Mouse (Mus musculus) forebrain, embryonic 15.5 days (tissue): ENCODE data around the gene Tmem52. TPM values are rescaled to one million over a fixed set of nuclear protein-coding genes. Genes with fewer than 3 reads are reported as not detected.

Experiments
- ATAC-seq: fragments of 200-750 bp; cut with Nextera tagmentation; replicated peaks from 2 replicates; pipeline ENCODE4 v1.8.0; 2017; ENCODE audit warnings: mild to moderate bottlenecking, moderate TSS enrichment, moderate library complexity
- H3K27ac ChIP-seq: fragments of 300-500 bp; sonication (generic); replicated peaks from 2 replicates; pipeline ENCODE4 v1.5.1; 2015; ENCODE audit warnings: mild to moderate bottlenecking, inconsistent platforms
- H3K27me3 ChIP-seq: fragments of 300-500 bp; sonication (generic); 2 replicates; pipeline ENCODE4 v1.6.1; 2015; ENCODE audit warnings: inconsistent platforms
- H3K36me3 ChIP-seq: fragments of 300-500 bp; sonication (generic); 2 replicates; pipeline ENCODE4 v1.6.1; 2015; ENCODE audit warnings: mild to moderate bottlenecking, inconsistent platforms
- H3K4me1 ChIP-seq: fragments of 300-500 bp; sonication (generic); 2 replicates; pipeline ENCODE4 v1.6.1; 2015; ENCODE audit warnings: inconsistent platforms
- H3K4me2 ChIP-seq: fragments of 300-500 bp; sonication (generic); replicated peaks from 2 replicates; pipeline ENCODE4 v1.6.1; 2015; ENCODE audit warnings: mild to moderate bottlenecking, inconsistent platforms
- H3K4me3 ChIP-seq: fragments of 300-500 bp; sonication (generic); 2 replicates; pipeline ENCODE4 v1.5.1; 2015; ENCODE audit warnings: mild to moderate bottlenecking, inconsistent platforms
- H3K9ac ChIP-seq: fragments of 300-500 bp; sonication (generic); replicated peaks from 2 replicates; pipeline ENCODE4 v1.6.1; 2015; ENCODE audit warnings: mild to moderate bottlenecking, inconsistent platforms
- H3K9me3 ChIP-seq: fragments of 300-500 bp; sonication (generic); 2 replicates; pipeline ENCODE4 v1.6.1; 2016; ENCODE audit warnings: inconsistent platforms
- WGBS: fragments of 180-500 bp; shearing (Covaris S2); methylation state at CpG from one replicate; pipeline ENCODE4 v1.1.7; 2015; ENCODE audit warnings: mixed read lengths; 5-methylcytosine and 5-hydroxymethylcytosine counted together
- polyA plus RNA-seq: library from polyadenylated mRNA; unstranded; fragments of >200 nt; fragmentation: Nextera tagmentation; extraction: Ambion mirVana; gene quantifications from 2 replicates; pipeline ENCODE4 v1.2.1, GENCODE M21; 2015

Gene Tmem52
- polyA plus RNA-seq, 1 experiment from 2014 or later = 0.19 TPM

DNA sequence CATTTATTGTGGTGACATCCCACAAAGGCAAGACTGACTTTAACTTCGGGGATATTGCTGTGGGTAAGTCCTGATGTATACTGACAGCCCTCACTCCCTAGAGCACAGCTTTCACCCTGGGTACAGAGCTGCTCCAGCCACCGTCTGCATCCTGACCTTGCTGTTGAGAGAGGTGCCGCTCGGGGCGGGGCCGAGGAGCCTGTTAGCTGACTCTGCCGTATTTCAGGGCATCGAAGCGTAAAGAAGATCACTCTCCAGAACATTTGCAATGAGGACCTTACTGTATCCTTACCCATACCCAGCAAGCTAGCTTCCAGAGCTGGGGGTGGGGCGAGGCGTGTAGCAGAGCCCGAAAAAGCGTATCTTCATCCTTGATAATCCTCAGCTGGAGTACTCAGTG lies 5.9 kb upstream of the Tmem52 start:
- ATAC-seq = no peak

DNA sequence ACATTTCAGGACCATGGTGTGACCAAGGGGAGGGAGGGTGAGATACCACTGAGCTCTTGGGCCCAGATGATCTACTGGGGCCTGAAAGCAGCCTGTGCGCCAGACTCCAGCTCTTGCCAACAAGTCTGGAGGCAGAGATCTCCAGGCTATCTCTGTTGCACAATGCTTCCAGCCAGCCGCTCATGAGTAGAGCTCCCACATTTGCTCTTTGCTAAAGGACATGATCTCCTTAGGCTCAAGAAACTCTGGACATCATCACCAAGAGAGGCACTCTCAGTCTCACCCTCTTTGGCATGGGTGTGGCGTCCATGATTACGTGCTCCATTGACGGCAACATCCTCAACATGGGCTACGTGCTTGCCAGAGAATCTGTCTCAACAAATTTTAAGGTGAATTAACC lies 5.3 kb upstream of the Tmem52 start:
- H3K4me1 ChIP-seq = no peaks in the 10 kb centered on the region
- no peaks in the 10 kb centered on the region for H3K9me3 ChIP-seq
- no peak overlapping the region for H3K4me2 ChIP-seq
- H3K27me3 ChIP-seq = no peaks in the 10 kb centered on the region
- no peak for ATAC-seq
- 80% methylated on average over 6 of the region's 6 CpGs for WGBS
- H3K9ac ChIP-seq = no peak overlapping the region
- H3K27ac ChIP-seq = no peak overlapping the region
- no peak overlapping the region for H3K4me3 ChIP-seq
- no peaks in the 10 kb centered on the region for H3K36me3 ChIP-seq

More for the DNA sequence above, 5.9 kb upstream of the Tmem52 start:
- 86% methylated on average over 13 of the region's 13 CpGs for WGBS
- no peak overlapping the region for H3K27ac ChIP-seq
- H3K4me1 ChIP-seq = no peaks in the 10 kb centered on the region
- H3K9me3 ChIP-seq = no peaks in the 10 kb centered on the region
- H3K4me3 ChIP-seq = no peak overlapping the region
- H3K27me3 ChIP-seq = no peaks in the 10 kb centered on the region
- H3K9ac ChIP-seq = no peak overlapping the region
- no peaks in the 10 kb centered on the region for H3K36me3 ChIP-seq
- no peak overlapping the region for H3K4me2 ChIP-seq

DNA sequence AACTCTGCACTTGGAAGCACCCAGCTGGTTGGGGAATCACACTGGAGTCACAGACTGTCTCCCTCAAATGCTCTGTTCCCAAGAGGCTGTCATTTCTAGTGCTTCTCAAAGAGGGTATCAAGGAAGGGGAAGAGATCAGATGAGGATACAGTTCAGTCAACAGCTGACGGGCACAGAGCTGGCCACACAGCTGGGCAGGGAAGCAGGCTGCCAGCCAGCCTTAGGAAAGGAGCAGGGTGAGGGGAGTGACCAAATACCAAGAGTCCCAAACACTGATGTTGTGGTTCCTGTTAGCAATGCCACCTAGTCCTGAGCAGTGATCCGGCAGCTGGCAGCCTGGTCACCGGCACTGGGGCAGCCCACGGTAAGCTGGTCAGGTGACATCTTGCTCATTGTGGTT lies 4.9 kb upstream of the Tmem52 start:
- Histone ChIP-seq H3K9me3 (no peaks in the 10 kb centered on the region), H3K27me3 (no peaks in the 10 kb centered on the region), H3K4me1 (0 out of 2 replicates have a peak, but pooled peaks cover 1% of the 10 kb centered on the region), H3K9ac (no peak overlapping the region), H3K36me3 (no peaks in the 10 kb centered on the region), H3K4me2 (no peak overlapping the region), H3K27ac (no peak overlapping the region), H3K4me3 (no peak overlapping the region)
- no peak for ATAC-seq
- WGBS = 85% methylated on average over 4 of the region's 4 CpGs

DNA sequence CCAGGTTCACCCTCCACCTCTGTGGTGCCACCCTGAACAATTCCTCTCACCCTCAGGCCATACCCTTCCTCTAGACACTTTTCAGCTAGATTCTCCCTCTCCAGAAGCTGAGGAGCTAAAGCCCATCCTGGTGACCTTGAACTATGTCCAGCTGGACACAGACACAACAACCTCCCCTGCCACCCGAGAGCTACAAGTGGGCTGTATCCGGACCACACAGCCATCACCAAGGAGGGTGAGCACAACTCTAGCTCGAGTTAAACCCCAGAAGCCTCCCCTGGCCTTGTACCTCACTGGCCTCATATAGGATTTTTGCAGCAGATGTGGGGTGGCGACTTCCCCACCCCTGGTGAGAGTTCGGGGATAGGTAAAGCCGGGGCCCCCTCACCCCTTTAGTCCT lies 3.3 kb upstream of the Tmem52 start:
- Histone ChIP-seq H3K4me1 (0 out of 2 replicates have a peak, but pooled peaks cover 3% of the 10 kb centered on the region), H3K9me3 (no peaks in the 10 kb centered on the region), H3K36me3 (no peaks in the 10 kb centered on the region), H3K27ac (no peak overlapping the region), H3K4me3 (no peak overlapping the region), H3K4me2 (no peak overlapping the region), H3K9ac (no peak overlapping the region), H3K27me3 (no peaks in the 10 kb centered on the region)
- 78% methylated on average over 6 of the region's 6 CpGs for WGBS
- no peak for ATAC-seq

DNA sequence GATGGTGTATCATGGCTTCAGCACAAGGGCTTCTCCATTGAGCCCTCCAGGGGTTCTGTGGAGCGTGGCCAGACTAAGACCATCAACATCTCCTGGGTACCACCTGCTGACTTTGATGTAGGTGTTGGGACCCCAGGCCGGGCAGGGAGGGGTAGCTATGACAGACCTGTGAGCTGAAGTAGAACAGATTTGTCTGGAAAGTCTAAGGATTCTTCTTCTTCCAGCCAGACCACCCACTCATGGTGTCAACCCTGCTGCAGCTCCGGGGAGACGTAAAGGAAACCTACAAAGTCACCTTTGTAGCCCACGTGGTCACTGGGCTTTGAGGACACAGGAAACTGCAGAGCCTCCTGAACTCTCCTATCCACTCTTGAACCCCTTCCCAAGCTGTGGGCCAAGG lies 2.8 kb upstream of the Tmem52 start:
- no peak for ATAC-seq
- 90% methylated on average over 5 of the region's 5 CpGs for WGBS
- H3K4me3 ChIP-seq = no peak overlapping the region
- no peak overlapping the region for H3K27ac ChIP-seq
- H3K36me3 ChIP-seq = no peaks in the 10 kb centered on the region
- 0 out of 2 replicates have a peak, but pooled peaks cover 3% of the 10 kb centered on the region for H3K4me1 ChIP-seq
- H3K4me2 ChIP-seq = no peak overlapping the region
- no peak overlapping the region for H3K9ac ChIP-seq
- H3K27me3 ChIP-seq = no peaks in the 10 kb centered on the region
- H3K9me3 ChIP-seq = no peaks in the 10 kb centered on the region

DNA sequence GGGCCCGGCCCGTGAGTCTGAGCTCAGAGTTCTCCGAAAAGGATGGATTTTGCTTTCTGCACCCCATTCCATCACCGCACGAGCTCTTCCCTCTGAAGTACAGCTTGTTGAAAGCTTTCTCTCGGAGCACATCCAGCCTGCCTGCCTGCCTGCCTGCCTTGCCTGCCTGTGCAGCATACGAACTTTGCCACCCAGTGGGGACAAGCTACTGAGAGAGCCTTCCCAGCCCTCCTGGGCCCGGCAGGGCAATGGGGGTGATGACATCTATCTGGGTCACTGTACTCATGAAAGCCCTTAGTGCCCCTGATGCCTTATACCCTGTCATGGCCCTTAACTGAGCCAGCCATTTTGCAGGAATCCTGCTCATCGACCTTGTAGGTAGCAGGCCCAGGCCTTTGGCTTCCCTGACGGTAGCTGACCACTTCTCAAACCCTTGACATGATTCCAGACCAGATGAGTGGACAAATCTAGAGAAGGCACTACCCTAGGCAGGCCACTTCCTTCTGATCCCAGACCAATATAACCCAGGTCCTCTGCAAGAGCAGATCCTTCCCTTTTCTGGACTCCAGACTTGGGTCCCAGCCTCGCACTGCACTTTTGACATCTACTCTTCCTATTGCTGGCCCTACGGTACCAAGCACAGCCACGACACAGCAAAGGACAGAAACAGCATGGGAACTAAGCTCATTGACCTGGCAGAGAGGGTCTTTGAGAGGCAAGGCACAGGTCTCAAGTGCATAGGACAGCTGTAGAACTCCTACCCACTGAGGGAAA lies 1.5 kb upstream of the Tmem52 start:
- no peak overlapping the region for H3K27ac ChIP-seq
- no peak overlapping the region for H3K9ac ChIP-seq
- WGBS = 82% methylated on average over 13 of the region's 13 CpGs
- ATAC-seq = no peak
- no peaks in the 10 kb centered on the region for H3K36me3 ChIP-seq
- no peaks in the 10 kb centered on the region for H3K27me3 ChIP-seq
- H3K4me2 ChIP-seq = no peak overlapping the region
- no peak overlapping the region for H3K4me3 ChIP-seq
- no peaks in the 10 kb centered on the region for H3K9me3 ChIP-seq
- 0 out of 2 replicates have a peak, but pooled peaks cover 3% of the 10 kb centered on the region for H3K4me1 ChIP-seq

DNA sequence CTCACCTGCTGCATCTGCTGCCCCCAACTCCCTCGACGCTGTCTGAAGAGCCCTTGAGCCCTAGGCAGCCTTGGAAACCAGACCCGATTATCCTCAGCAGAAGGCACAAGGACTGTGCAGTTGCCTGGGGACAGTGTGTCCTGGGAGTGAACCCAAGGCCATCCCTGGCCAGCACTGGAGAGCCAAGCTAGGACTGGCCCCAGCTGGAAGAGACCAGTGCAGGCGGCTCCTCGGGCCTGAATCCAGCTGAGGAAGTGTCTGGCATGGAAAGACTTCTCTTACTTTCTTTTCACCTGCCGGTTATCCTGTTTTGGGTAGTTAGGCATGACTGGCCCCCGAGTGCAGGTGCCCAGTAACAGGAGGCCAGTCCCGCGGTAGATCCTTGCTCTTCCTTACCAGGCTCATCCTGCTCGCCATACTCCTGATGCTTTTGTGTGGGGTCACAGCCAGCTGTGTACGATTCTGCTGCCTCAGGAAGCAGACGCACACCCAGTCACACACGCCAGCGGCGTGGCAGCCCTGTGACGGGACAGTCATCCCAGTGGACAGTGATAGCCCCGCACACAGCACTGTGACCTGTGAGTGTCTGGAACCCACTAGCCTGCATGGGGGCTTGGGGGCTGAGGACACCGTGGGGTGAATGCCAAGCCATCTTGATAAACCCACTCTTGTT lies 812 bp downstream of the Tmem52 start:
- no peak overlapping the region for H3K4me2 ChIP-seq
- H3K9ac ChIP-seq = no peak overlapping the region
- H3K9me3 ChIP-seq = no peaks in the 10 kb centered on the region
- no peak overlapping the region for H3K27ac ChIP-seq
- peaks cover 13% of the 10 kb centered on the region for H3K4me1 ChIP-seq
- no peaks in the 10 kb centered on the region for H3K36me3 ChIP-seq
- no peak overlapping the region for H3K4me3 ChIP-seq
- WGBS = 81% methylated on average over 18 of the region's 18 CpGs
- no peak for ATAC-seq
- H3K27me3 ChIP-seq = no peaks in the 10 kb centered on the region

DNA sequence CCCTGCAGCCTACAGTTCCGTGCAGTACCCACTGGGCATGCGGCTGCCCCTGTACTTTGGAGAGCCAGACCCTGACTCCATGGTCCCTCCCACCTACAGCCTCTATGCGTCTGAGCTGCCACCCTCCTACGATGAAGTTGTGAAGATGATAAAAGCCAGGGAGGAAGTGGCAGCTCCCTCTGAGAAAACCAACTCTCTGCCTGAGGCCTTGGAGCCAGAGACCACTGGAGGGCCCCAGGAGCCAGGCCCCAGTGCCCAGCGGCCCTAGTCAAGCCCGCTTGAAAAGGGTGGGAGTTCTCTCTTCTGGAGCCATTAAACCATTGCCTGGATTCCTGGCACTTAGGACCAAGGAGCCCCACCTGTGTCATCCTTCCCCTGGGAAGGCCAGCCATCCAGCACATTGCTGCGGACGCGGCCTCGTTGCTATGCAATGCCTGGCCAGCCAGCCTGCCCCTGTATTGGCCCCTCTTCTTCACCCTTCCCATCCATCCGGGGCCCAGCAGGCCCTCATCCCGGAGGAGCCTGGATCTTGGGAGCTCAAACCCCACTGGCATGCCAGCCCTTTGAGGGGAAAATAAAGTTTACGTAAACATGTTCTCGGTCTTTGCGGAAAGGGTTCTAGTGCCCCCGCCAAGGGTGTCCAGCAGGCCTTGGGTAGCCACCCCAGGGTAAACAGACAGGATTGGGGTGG lies 1.5 kb downstream of the Tmem52 start:
- H3K27ac ChIP-seq = no peak overlapping the region
- no peak overlapping the region for H3K4me3 ChIP-seq
- H3K36me3 ChIP-seq = no peaks in the 10 kb centered on the region
- no peak overlapping the region for H3K4me2 ChIP-seq
- H3K4me1 ChIP-seq = peaks cover 13% of the 10 kb centered on the region
- no peaks in the 10 kb centered on the region for H3K27me3 ChIP-seq
- no peak overlapping the region for H3K9ac ChIP-seq
- no peak for ATAC-seq
- H3K9me3 ChIP-seq = no peaks in the 10 kb centered on the region
- WGBS = 88% methylated on average over 16 of the region's 16 CpGs

DNA sequence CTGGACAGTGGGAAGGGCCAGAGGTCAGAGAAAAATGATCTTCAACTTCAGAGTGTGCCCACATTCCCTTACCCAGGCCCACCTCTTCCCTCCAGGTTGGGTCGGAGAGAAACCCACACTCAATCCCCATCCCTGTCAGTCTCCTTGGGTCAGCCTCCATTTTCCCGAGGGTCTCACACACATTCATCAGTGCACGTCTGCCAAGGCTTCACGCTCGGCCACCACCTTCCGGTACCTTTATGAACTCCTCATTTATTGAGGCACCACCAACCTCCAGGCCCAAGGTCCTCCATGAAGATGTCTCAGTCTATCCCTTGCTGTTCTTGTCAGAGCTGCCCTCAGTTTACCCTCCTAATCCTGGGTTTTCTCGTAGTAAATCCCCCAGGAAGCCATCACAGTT lies 2.1 kb downstream of the Tmem52 start:
- H3K4me3 ChIP-seq = no peak overlapping the region
- H3K36me3 ChIP-seq = no peaks in the 10 kb centered on the region
- no peak overlapping the region for H3K4me2 ChIP-seq
- H3K9me3 ChIP-seq = no peaks in the 10 kb centered on the region
- H3K27ac ChIP-seq = no peak overlapping the region
- H3K4me1 ChIP-seq = peaks cover 13% of the 10 kb centered on the region
- H3K9ac ChIP-seq = no peak overlapping the region
- WGBS = 85% methylated on average over 7 of the region's 7 CpGs
- no peaks in the 10 kb centered on the region for H3K27me3 ChIP-seq
- ATAC-seq = no peak

DNA sequence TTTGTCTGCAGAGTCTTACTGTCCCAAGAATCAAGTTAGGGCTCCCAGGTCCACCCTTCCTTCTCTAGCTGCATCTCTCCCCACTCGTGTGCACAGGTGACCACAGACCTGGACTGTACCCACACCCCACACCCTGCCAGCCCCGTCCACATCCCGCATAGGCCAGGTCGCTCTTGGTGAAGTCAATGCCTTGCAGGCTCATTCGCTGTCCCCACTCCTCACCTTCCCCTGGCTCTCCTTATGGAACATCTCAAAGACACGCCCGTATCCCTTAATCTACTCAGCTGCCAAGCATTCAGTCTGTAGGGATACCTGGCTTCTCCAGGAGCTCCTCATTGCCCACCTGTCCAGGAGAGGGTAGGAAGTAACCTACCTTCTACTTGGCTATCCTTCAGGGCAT lies 2.5 kb downstream of the Tmem52 start:
- Histone ChIP-seq H3K36me3 (no peaks in the 10 kb centered on the region), H3K27ac (no peak overlapping the region), H3K9me3 (no peaks in the 10 kb centered on the region), H3K9ac (no peak overlapping the region), H3K4me2 (no peak overlapping the region), H3K4me3 (no peak overlapping the region), H3K4me1 (peaks cover 13% of the 10 kb centered on the region), H3K27me3 (no peaks in the 10 kb centered on the region)
- 84% methylated on average over 7 of the region's 7 CpGs for WGBS
- ATAC-seq = no peak

DNA sequence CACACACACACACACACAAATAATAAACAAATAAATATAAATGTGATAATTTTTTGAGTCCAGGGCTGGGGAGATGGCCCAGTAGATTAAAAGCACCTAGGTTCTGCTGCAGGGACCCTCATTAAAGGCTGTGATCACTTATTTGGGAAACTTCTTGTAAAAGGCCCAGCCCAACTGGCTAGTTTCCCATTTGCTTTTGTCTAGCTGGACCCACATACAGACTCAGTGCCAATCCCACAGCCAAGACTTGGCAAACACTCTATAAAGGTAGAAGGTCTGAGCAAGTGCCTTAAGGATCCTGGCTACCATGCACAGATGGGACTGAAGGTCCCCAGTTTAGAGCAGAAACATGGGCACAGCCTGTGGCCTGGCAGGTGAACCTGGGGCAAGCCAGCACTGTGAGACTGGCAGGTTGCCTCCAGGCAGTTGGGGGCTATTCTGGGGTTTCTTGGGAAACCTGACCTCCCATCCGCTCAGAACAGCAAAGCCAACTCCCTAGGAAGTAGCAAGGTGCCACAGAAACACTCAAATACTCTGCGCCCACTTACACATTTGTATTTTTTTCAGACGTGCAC lies 3.9 kb downstream of the Tmem52 start:
- Histone ChIP-seq H3K9me3 (no peaks in the 10 kb centered on the region), H3K36me3 (no peaks in the 10 kb centered on the region), H3K4me2 (no peak overlapping the region), H3K4me3 (no peak overlapping the region), H3K4me1 (peaks cover 13% of the 10 kb centered on the region), H3K27ac (no peak overlapping the region), H3K9ac (no peak overlapping the region), H3K27me3 (no peaks in the 10 kb centered on the region)
- ATAC-seq = no peak
- 57% methylated on average over 3 of the region's 3 CpGs for WGBS

DNA sequence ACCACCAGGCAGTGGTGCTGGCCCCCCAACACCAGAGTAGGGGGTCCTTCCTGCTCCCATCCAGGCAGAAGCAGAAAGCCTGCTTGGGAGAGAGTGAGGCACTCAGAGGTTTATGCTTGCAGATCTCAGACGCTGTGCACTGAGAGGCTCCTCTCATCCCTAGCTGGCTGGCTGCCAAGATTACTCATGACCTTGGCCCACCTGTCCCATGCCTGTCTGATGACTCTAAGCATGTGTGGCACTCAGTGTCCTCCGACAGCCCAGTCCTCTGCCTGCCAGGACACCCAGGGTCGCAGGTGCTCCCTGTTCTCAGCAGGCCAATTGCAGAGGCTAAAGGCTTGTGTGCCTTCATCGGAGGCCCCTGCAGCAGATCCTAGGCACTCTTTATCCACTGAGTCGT lies 4.4 kb downstream of the Tmem52 start:
- Histone ChIP-seq H3K9ac (no peak overlapping the region), H3K36me3 (no peaks in the 10 kb centered on the region), H3K4me2 (no peak overlapping the region), H3K4me1 (peaks cover 13% of the 10 kb centered on the region), H3K4me3 (no peak overlapping the region), H3K9me3 (no peaks in the 10 kb centered on the region), H3K27me3 (no peaks in the 10 kb centered on the region), H3K27ac (no peak overlapping the region)
- no peak for ATAC-seq
- 52% methylated on average over 5 of the region's 5 CpGs for WGBS
